Mouse (Mus musculus): Measurements from ENCODE around the gene Zc3h6. TPM values are rescaled to one million over a fixed set of nuclear protein-coding genes. Genes with fewer than 3 reads are reported as not detected.

Zc3h6 gene
- polyA plus RNA-seq, 1 experiment from 2014 or later = 4.6 TPM

DNA sequence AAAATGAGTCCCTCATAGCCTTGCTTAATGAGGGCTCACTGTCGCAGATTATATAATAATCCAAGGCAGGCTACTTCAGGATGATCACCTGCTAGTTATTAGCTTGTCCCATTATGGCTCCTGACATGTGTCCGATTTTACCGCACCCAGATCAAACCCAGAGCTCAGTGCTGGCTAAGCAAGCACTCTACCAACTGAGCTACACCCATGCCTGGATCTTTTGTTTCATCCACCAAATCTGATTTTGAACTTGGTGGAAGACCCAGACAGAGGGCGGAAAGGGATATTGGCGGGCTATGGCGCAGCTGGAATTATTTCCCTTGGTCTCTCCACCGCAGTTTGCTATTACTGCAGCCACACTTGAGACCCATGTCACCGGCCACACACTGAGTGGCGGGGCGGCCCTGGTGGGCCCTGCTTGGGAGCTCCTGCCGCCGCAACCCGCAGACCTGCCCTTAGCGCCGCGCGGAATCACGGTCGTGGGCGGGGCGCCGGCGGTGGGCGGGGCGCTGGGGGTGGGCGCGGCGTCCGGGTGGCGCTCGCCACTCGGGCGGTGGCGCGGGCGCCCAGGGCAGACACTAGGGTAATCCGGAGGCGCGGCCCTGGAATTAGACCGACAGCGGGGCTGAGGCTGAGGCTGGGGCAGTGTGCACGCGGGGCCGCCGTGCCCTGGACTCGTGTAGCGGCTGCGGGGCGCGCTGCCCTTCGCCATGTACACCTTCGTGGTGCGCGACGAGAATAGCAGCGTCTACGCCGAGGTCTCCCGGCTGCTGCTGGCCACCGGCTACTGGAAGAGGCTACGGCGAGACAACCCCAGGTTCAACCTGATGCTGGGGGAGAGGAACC is 98.5 kb downstream of the Zc3h6 start, which contains the start of gene Ttl:
TSS of gene Ttl (plus strand) at position 506 of the 846 bp plus-strand sequence.
- WGBS = under 1% methylated on average over 55 of the region's 62 CpGs

DNA sequence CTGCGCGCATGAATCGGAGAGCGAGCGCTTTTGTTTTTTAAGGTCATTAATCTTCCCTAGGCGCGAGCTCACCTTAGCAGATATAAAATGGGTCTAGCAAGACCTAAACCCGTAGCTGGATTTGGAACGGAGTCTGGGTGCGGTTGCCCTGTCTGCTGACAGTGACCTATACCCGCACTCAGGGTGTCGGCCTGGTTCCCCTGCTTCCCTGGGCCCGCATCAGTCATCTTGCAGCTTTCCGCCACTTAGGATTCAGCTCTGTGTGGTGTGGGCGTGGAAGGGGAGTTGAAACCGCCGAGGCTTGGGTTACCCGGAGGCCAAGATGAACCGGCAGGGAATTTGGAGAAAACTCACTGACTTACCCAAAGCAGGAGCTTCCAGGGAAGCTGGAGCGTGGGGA is 99.1 kb downstream of the Zc3h6 start:
- peak overlapping the region; percentile 72 for H3K4me2 ChIP-seq (ENCODE audit: low read length)
- WGBS = under 1% methylated on average over 20 of the region's 20 CpGs
- no peaks in the 10 kb centered on the region for H3K9me3 ChIP-seq (replicated peaks; ENCODE audit: control insufficient read depth, low read length)
- H3K27me3 ChIP-seq (replicated peaks; ENCODE audit: control insufficient read depth, insufficient read depth, low read length) = no peaks in the 10 kb centered on the region
- DNase-seq (ENCODE audit: low spot score) = peak; percentile 68
- H3K9ac ChIP-seq (ENCODE audit: low read length) = peak overlapping the region; percentile 88
- peak overlapping the region; percentile 75 for H3K27ac ChIP-seq (ENCODE audit: low read depth, low read length)
- peaks cover 4% of the 10 kb centered on the region; the same call in 1 of the 2 replicates for H3K36me3 ChIP-seq (ENCODE audit: control insufficient read depth, insufficient read depth, low read length)
- H3K4me1 ChIP-seq (ENCODE audit: control insufficient read depth, insufficient read depth, low read length) = peaks cover 10% of the 10 kb centered on the region
- ATAC-seq = peak; percentile 77
- peak overlapping the region; percentile 90 for H3K4me3 ChIP-seq (ENCODE audit: low read depth, low read length)

More for the DNA sequence above, 98.5 kb downstream of the Zc3h6 start, which contains the start of gene Ttl:
- Histone ChIP-seq H3K4me1 (ENCODE audit: control insufficient read depth, insufficient read depth, low read length) (peaks cover 10% of the 10 kb centered on the region), H3K4me3 (ENCODE audit: low read depth, low read length) (peak within 1 kb of the TSS; percentile 90), H3K4me2 (ENCODE audit: low read length) (peak within 1 kb of the TSS; percentile 72), H3K27ac (ENCODE audit: low read depth, low read length) (peak within 1 kb of the TSS; percentile 75), H3K9me3 (replicated peaks; ENCODE audit: control insufficient read depth, low read length) (no peaks in the 10 kb centered on the region), H3K9ac (ENCODE audit: low read length) (peak within 1 kb of the TSS; percentile 88), H3K27me3 (replicated peaks; ENCODE audit: control insufficient read depth, insufficient read depth, low read length) (no peaks in the 10 kb centered on the region), H3K36me3 (ENCODE audit: control insufficient read depth, insufficient read depth, low read length) (peaks cover 4% of the 10 kb centered on the region; the same call in 1 of the 2 replicates)
- peak; percentile 80 for DNase-seq (ENCODE audit: low spot score)
- peak; percentile 96 for ATAC-seq

Small RNAs within 50 kb of the gene (microRNA-seq; reads per million reads assigned to microRNA genes)
- not detected for gene Gm22859

Other genes with a start within 250 kb of the Zc3h6 start
- gene Tmem87b, start 149.3 kb upstream of the Zc3h6 start, polyA plus RNA-seq (2014; fragmentation: Nextera tagmentation; extraction: Ambion mirVana) = 28.0 and 36.8 TPM in 2 replicates
- gene Fbln7, start 104.4 kb upstream of the Zc3h6 start, polyA plus RNA-seq (2014; fragmentation: Nextera tagmentation; extraction: Ambion mirVana) = 1.5 and 2.0 TPM in 2 replicates
- gene Zc3h8, start 23.3 kb upstream of the Zc3h6 start, polyA plus RNA-seq (2014; fragmentation: Nextera tagmentation; extraction: Ambion mirVana) = 10.2 and 12.2 TPM in 2 replicates
- 18.0 and 23.5 TPM in 2 replicates for gene Gm10762, start 323 bp downstream of the Zc3h6 start, polyA plus RNA-seq (2014; fragmentation: Nextera tagmentation; extraction: Ambion mirVana)
- gene Vinac1, start 80.8 kb downstream of the Zc3h6 start, polyA plus RNA-seq (2014; fragmentation: Nextera tagmentation; extraction: Ambion mirVana) = 0.28 and 0.42 TPM in 2 replicates
- gene Ttl, start 98.5 kb downstream of the Zc3h6 start, polyA plus RNA-seq (2014; fragmentation: Nextera tagmentation; extraction: Ambion mirVana) = 27.3 and 32.8 TPM in 2 replicates
- 5.9 and 8.0 TPM in 2 replicates for gene Polr1b, start 133.6 kb downstream of the Zc3h6 start, polyA plus RNA-seq (2014; fragmentation: Nextera tagmentation; extraction: Ambion mirVana)
- gene Chchd5, start 162.3 kb downstream of the Zc3h6 start, polyA plus RNA-seq (2014; fragmentation: Nextera tagmentation; extraction: Ambion mirVana) = 22.7 and 30.7 TPM in 2 replicates
- 46.8 and 55.4 TPM in 2 replicates for gene Slc20a1, start 231.4 kb downstream of the Zc3h6 start, polyA plus RNA-seq (2014; fragmentation: Nextera tagmentation; extraction: Ambion mirVana)